Mouse (Mus musculus) liver, embryonic 14.5 days (tissue): ENCODE results near the gene Prkg1.

Experiments
- CTCF ChIP-seq: IDR thresholded peaks from 2 replicates; pipeline ENCODE4 v1.5.1; 2016; ENCODE audit warnings: antibody characterized with exemption, low read depth, control low read depth
- EP300 ChIP-seq: IDR thresholded peaks from 2 replicates; pipeline ENCODE4 v1.6.1; 2016; ENCODE audit warnings: antibody characterized with exemption, low read depth

DNA sequence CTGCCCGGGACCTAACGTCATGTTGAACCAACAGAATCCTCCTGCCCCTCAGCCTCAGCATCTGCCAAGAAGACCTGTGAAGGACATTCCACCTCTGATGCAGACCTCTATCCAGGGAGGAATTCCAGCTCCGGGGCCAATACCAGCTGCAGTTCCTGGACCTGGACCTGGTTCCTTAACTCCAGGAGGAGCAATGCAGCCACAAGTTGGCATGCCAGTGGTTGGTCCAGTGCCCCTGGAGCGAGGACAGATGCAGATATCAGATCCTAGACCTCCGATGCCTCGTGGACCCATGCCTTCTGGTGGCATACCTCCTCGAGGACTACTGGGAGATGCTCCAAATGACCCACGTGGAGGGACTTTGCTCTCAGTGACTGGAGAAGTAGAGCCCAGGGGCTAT lies 681.1 kb downstream of the Prkg1 start:
- TF ChIP-seq CTCF = no peak
- no peak for TF ChIP-seq EP300
